Mouse (Mus musculus) CH12.LX (cell line): ENCODE data around the gene Macrod2. TPM values are rescaled to one million over a fixed set of nuclear protein-coding genes. Genes with fewer than 3 reads are reported as not detected.

Experiments used
- DNase-seq: peaks from one replicate; pipeline ENCODE4 v3.0.0-alpha.2; 2013; ENCODE audit errors: extremely low read depth
- H3K27ac ChIP-seq: 2 replicates; pipeline ENCODE4 v1.5.1; 2012; ENCODE audit warnings: low read depth, mild to moderate bottlenecking, control low read depth, moderate library complexity; ENCODE audit not compliant: insufficient read depth
- H3K27me3 ChIP-seq: replicated peaks from 2 replicates; pipeline ENCODE3; 2012; ENCODE audit warnings: inconsistent platforms
- H3K36me3 ChIP-seq, 2 experiments: replicated peaks in 1 of 2; 2 replicates each; pipeline versions ENCODE3 to v1.6.1; 2012; ENCODE audit warnings: inconsistent platforms in 1 of 2, low read length in 1 of 2, mild to moderate bottlenecking in 1 of 2, mixed read lengths in 1 of 2, moderate library complexity in 1 of 2; ENCODE audit not compliant: control insufficient read depth in 1 of 2, insufficient read depth in 1 of 2
- H3K4me1 ChIP-seq, 2 experiments: 2 replicates each; pipeline ENCODE4 v1.6.1; 2012; ENCODE audit warnings: inconsistent platforms in 1 of 2, moderate library complexity in 1 of 2; ENCODE audit not compliant: insufficient read depth in 2 of 2, control insufficient read depth in 1 of 2
- H3K4me2 ChIP-seq: 2 replicates; pipeline ENCODE4 v1.6.1; 2012; ENCODE audit warnings: low read depth, mild to moderate bottlenecking, control low read depth; ENCODE audit not compliant: poor library complexity, insufficient read depth, severe bottlenecking
- H3K4me3 ChIP-seq, 3 experiments: fragments of 150-350 bp in 1 of 3; sonication (generic) in 1 of 3; replicated peaks in 1 of 3; 2 replicates each; pipeline versions ENCODE3 to v1.5.1; 2011 to 2012; ENCODE audit warnings: low read depth in 2 of 3, low read length in 2 of 3, mild to moderate bottlenecking in 2 of 3, moderate library complexity in 2 of 3, control low read depth in 1 of 3, improper control_type of control experiment in 1 of 3, inconsistent platforms in 1 of 3, mixed read lengths in 1 of 3; ENCODE audit not compliant: poor library complexity in 1 of 3
- H3K79me2 ChIP-seq: replicated peaks from 2 replicates; pipeline ENCODE4 v1.6.1; 2012; ENCODE audit warnings: mild to moderate bottlenecking, moderate library complexity; ENCODE audit not compliant: control insufficient read depth, poor library complexity, insufficient read depth, severe bottlenecking; ENCODE audit errors: extremely low read depth
- H3K9ac ChIP-seq: 2 replicates; pipeline ENCODE4 v1.6.1; 2012; ENCODE audit warnings: low read depth, mild to moderate bottlenecking, control low read depth, moderate library complexity; ENCODE audit not compliant: insufficient read depth
- H3K9me3 ChIP-seq: replicated peaks from 2 replicates; pipeline ENCODE3; 2012; ENCODE audit warnings: low read length, inconsistent platforms, mixed read lengths
- CHD2 ChIP-seq: IDR thresholded peaks from 2 replicates; pipeline ENCODE4 v1.6.1; 2011; ENCODE audit warnings: low read length, improper control_type of control experiment
- ELF1 ChIP-seq: IDR thresholded peaks from 2 replicates; pipeline ENCODE4 v1.6.1; 2014; ENCODE audit warnings: low read depth, mild to moderate bottlenecking, inconsistent platforms, low read length, improper control_type of control experiment
- ETS1 ChIP-seq: conservative IDR thresholded peaks from 2 replicates; pipeline ENCODE4 v1.6.1; 2012; ENCODE audit warnings: low read depth, mild to moderate bottlenecking, inconsistent platforms, low read length, improper control_type of control experiment, moderate library complexity
- HCFC1 ChIP-seq: IDR thresholded peaks from 2 replicates; pipeline ENCODE4 v1.6.1; 2012; ENCODE audit warnings: low read depth, mild to moderate bottlenecking, inconsistent platforms, low read length, improper control_type of control experiment
- IRF4 ChIP-seq: IDR thresholded peaks from 2 replicates; pipeline ENCODE4 v1.6.1; 2014; ENCODE audit warnings: low read depth, mild to moderate bottlenecking, inconsistent platforms, low read length, improper control_type of control experiment
- JUN ChIP-seq: IDR thresholded peaks from 2 replicates; pipeline ENCODE4 v1.6.1; 2011; ENCODE audit warnings: low read depth, mild to moderate bottlenecking, low read length, improper control_type of control experiment, moderate library complexity; ENCODE audit not compliant: insufficient read depth
- JUND ChIP-seq: conservative IDR thresholded peaks from 2 replicates; pipeline ENCODE4 v1.6.1; 2011; ENCODE audit warnings: low read depth, low read length, improper control_type of control experiment
- KAT2A ChIP-seq: IDR thresholded peaks from 2 replicates; pipeline ENCODE4 v1.6.1; 2012; ENCODE audit warnings: low read length, improper control_type of control experiment, inconsistent platforms; ENCODE audit not compliant: insufficient replicate concordance
- MEF2A ChIP-seq: IDR thresholded peaks from 2 replicates; pipeline ENCODE4 v1.6.1; 2014; ENCODE audit warnings: low read depth, mild to moderate bottlenecking, inconsistent platforms, low read length, improper control_type of control experiment, borderline replicate concordance
- MXI1 ChIP-seq: IDR thresholded peaks from 2 replicates; pipeline ENCODE4 v1.6.1; 2011; ENCODE audit warnings: mild to moderate bottlenecking, low read depth, low read length, improper control_type of control experiment
- MYC ChIP-seq: IDR thresholded peaks from 2 replicates; pipeline ENCODE4 v1.6.1; 2011; ENCODE audit warnings: low read depth, mild to moderate bottlenecking, improper control_type of control experiment, low read length
- NELFE ChIP-seq: IDR thresholded peaks from 2 replicates; pipeline ENCODE4 v1.6.1; 2011; ENCODE audit warnings: low read depth, low read length, improper control_type of control experiment
- NRF1 ChIP-seq: IDR thresholded peaks from 2 replicates; pipeline ENCODE4 v1.6.1; 2014; ENCODE audit warnings: low read depth, mild to moderate bottlenecking, inconsistent platforms, low read length, improper control_type of control experiment, moderate library complexity
- PAX5 ChIP-seq: IDR thresholded peaks from 2 replicates; pipeline ENCODE4 v1.6.1; 2012; ENCODE audit warnings: low read length, inconsistent platforms, mixed read lengths
- POLR2AphosphoS2 ChIP-seq: IDR thresholded peaks from 2 replicates; pipeline ENCODE4 v1.6.1; 2011; ENCODE audit warnings: low read depth, low read length, improper control_type of control experiment
- RAD21 ChIP-seq: IDR thresholded peaks from 2 replicates; pipeline ENCODE4 v1.6.1; 2011; ENCODE audit warnings: low read depth, mild to moderate bottlenecking, low read length, improper control_type of control experiment, moderate library complexity
- SIN3A ChIP-seq: IDR thresholded peaks from 2 replicates; pipeline ENCODE4 v1.6.1; 2012; ENCODE audit warnings: low read length, improper control_type of control experiment, inconsistent platforms
- SMC3 ChIP-seq: IDR thresholded peaks from 2 replicates; pipeline ENCODE4 v1.6.1; 2011; ENCODE audit warnings: low read depth, low read length, improper control_type of control experiment
- UBTF ChIP-seq: IDR thresholded peaks from 2 replicates; pipeline ENCODE4 v1.6.1; 2012; ENCODE audit warnings: low read depth, mild to moderate bottlenecking, inconsistent platforms, low read length, improper control_type of control experiment, moderate library complexity
- USF1 ChIP-seq: IDR thresholded peaks from 2 replicates; pipeline ENCODE4 v1.6.1; 2014; ENCODE audit warnings: low read depth, mild to moderate bottlenecking, inconsistent platforms, low read length, improper control_type of control experiment
- USF2 ChIP-seq: conservative IDR thresholded peaks from 2 replicates; pipeline ENCODE4 v1.6.1; 2011; ENCODE audit warnings: low read depth, low read length, improper control_type of control experiment
- ZKSCAN1 ChIP-seq: IDR thresholded peaks from 2 replicates; pipeline ENCODE4 v1.6.1; 2012; ENCODE audit warnings: low read depth, inconsistent platforms, low read length, improper control_type of control experiment, borderline replicate concordance
- dilution Hi-C: fragments of 300-500 bp; cut with MboI; formaldehyde crosslinking; loops from 2 replicates; pipeline ENCODE4 v1.14.3; 2020; ENCODE audit warnings: low sequenced_read_pairs; ENCODE audit not compliant: extremely low pct_unique_long_range_greater_than_20kb, extremely low pct_ligation_motif_present
- in situ Hi-C: fragments of 300-500 bp; cut with MboI; formaldehyde crosslinking; loops from 3 replicates; pipeline ENCODE4 v1.14.3; 2019; ENCODE audit warnings: low sequenced_read_pairs, low pct_ligation_motif_present, low pct_unique_long_range_greater_than_20kb, mixed read lengths
- polyA plus RNA-seq: library from polyadenylated mRNA; unstranded; fragments of >175 nt; gene quantifications from 2 replicates; pipeline ENCODE4 v1.2.1, GENCODE M21; 2012; ENCODE audit warnings: low read depth; ENCODE audit not compliant: insufficient read length
- total RNA-seq, 2 experiments: library from RNA; depleted of rRNA; stranded (reverse); fragments of 300-350 nt in 1 of 2; fragments of >200 nt in 1 of 2; gene quantifications; 2 replicates each; pipeline ENCODE4 v1.2.3; 2012 to 2014

The Macrod2 gene
- total and polyA plus RNA-seq, 3 experiments, result not detected

DNA sequence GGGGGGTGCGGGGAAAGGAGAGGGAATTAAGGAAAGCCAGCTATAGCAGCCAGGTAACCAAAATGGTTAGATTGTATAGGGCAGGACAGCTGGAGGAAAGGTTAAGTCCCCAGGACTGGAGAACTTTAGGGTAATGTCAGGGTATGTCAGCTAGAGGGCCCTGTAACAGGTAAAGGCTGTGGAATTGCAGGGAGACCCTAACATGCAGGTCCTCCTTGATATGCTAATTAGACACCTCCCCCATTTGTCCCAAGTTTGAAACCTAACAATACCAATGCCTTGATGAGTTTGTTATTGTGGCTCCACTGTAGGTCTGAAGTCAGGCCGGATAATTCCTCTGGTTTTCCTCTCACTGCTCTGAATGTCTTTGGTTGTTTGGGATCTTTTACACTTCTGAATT lies 1948.9 kb downstream of the Macrod2 start:
- no peak overlapping the region for H3K4me2 ChIP-seq
- no peak overlapping the region for H3K9ac ChIP-seq
- H3K9me3 ChIP-seq, result peaks cover 51% of the 10 kb centered on the region
- no peaks in the 10 kb centered on the region for H3K36me3 ChIP-seq
- H3K79me2 ChIP-seq, result no peaks in the 10 kb centered on the region
- TF ChIP-seq SIN3A, result no peak
- TF ChIP-seq NRF1, result no peak
- TF ChIP-seq KAT2A, result no peak
- no peak for TF ChIP-seq NELFE
- no peak for TF ChIP-seq ELF1
- no peak for TF ChIP-seq HCFC1
- no peak for TF ChIP-seq USF1
- TF ChIP-seq RAD21, result no peak
- TF ChIP-seq JUND, result no peak
- no peaks in the 10 kb centered on the region for H3K27me3 ChIP-seq
- H3K27ac ChIP-seq, result no peak overlapping the region
- no peaks in the 10 kb centered on the region for H3K4me1 ChIP-seq
- in situ Hi-C loops, result no loop called here
- dilution Hi-C loops, result no loop called here
- no peak overlapping the region for H3K4me3 ChIP-seq
- DNase-seq, result no peak

- Histone ChIP-seq H3K4me2 (no peak overlapping the region), H3K9ac (no peak overlapping the region), H3K27me3 (no peaks in the 10 kb centered on the region), H3K9me3 (peaks cover 46% of the 10 kb centered on the region), H3K4me1 (no peaks in the 10 kb centered on the region), H3K36me3 (no peaks in the 10 kb centered on the region), H3K27ac (no peak overlapping the region), H3K79me2 (no peaks in the 10 kb centered on the region), H3K4me3 (no peak overlapping the region)
- dilution Hi-C loops, result no loop called here
- DNase-seq, result no peak
- in situ Hi-C loops, result no loop called here
- TF ChIP-seq KAT2A (no peak), POLR2AphosphoS2 (no peak), SMC3 (no peak), IRF4 (no peak), HCFC1 (no peak), MYC (no peak), PAX5 (no peak), MXI1 (no peak), ZKSCAN1 (no peak), SIN3A (no peak), RAD21 (no peak), UBTF (no peak), USF2 (no peak), ETS1 (no peak), JUN (no peak), CHD2 (no peak), MEF2A (no peak)
- TF ChIP-seq, all 38 proteins: peak for 0
Measured at GRCm38 (mm10) chr2:142344758-142345157, 1949.6 kb downstream of the Macrod2 start.
